Mouse (Mus musculus) embryonic facial prominence, embryonic 10.5 days (tissue): ENCODE data around the gene Sfn. TPM values are rescaled to one million over a fixed set of nuclear protein-coding genes. Genes with fewer than 3 reads are reported as not detected.

Experiments used
- DNase-seq: peaks from one replicate; pipeline ENCODE4 v3.0.0-alpha.2; 2017; ENCODE audit warnings: low spot score
- H3K27ac ChIP-seq: fragments of 300-500 bp; sonication (generic); replicated peaks from 2 replicates; pipeline ENCODE4 v1.5.1; 2016; ENCODE audit warnings: mild to moderate bottlenecking
- H3K27me3 ChIP-seq: fragments of 300-500 bp; sonication (generic); replicated peaks from 2 replicates; pipeline ENCODE4 v1.6.1; 2016; ENCODE audit warnings: low read depth, mild to moderate bottlenecking; ENCODE audit not compliant: poor library complexity, severe bottlenecking
- H3K36me3 ChIP-seq: fragments of 300-500 bp; sonication (generic); replicated peaks from 2 replicates; pipeline ENCODE4 v1.6.1; 2016; ENCODE audit warnings: mild to moderate bottlenecking, moderate library complexity
- H3K4me1 ChIP-seq: fragments of 300-500 bp; sonication (generic); 2 replicates; pipeline ENCODE4 v1.6.1; 2016
- H3K4me3 ChIP-seq: fragments of 300-500 bp; sonication (generic); 2 replicates; pipeline ENCODE4 v1.5.1; 2016; ENCODE audit warnings: mild to moderate bottlenecking, moderate library complexity
- H3K9me3 ChIP-seq: fragments of 300-500 bp; sonication (generic); 2 replicates; pipeline ENCODE4 v1.6.1; 2016; ENCODE audit warnings: mild to moderate bottlenecking
- WGBS: fragments of 180-500 bp; shearing (Covaris S2); methylation state at CpG from one replicate; pipeline ENCODE4 v1.1.7; 2016; 5-methylcytosine and 5-hydroxymethylcytosine counted together
- microRNA-seq: library from miRNA; unstranded; fragments of <30 nt; microRNA quantifications from one replicate; pipeline ENCODE4, GENCODE M21; 2017
- polyA plus RNA-seq: library from polyadenylated mRNA; unstranded; fragments of >200 nt; fragmentation: Nextera tagmentation; extraction: Ambion mirVana; gene quantifications from 2 replicates; pipeline ENCODE4 v1.2.1, GENCODE M21; 2016

Gene Sfn
- polyA plus RNA-seq, 1 experiment from 2014 or later: 35.7 TPM

- WGBS: 26% methylated on average over 8 of the region's 8 CpGs
- Histone ChIP-seq H3K4me3 (no peak overlapping the region), H3K27me3 (no peaks in the 10 kb centered on the region), H3K27ac (no peak overlapping the region), H3K4me1 (0 out of 2 replicates have a peak, but pooled peaks cover 4% of the 10 kb centered on the region), H3K9me3 (peaks cover 5% of the 10 kb centered on the region; the same call in 1 of the 2 replicates), H3K36me3 (no peaks in the 10 kb centered on the region)
- no peak for DNase-seq
Measured at GRCm38 (mm10) chr4:133567251-133567650, 34.7 kb downstream of the Sfn start.

GRCm38 (mm10) chr4:133563123-133563571, 38.8 kb downstream of the Sfn start:
- Histone ChIP-seq H3K27ac (no peak overlapping the region), H3K4me3 (no peak overlapping the region), H3K36me3 (no peaks in the 10 kb centered on the region), H3K9me3 (peaks cover 5% of the 10 kb centered on the region; the same call in 1 of the 2 replicates), H3K27me3 (no peaks in the 10 kb centered on the region), H3K4me1 (no peaks in the 10 kb centered on the region)
- DNase-seq: no peak
- WGBS: 82% methylated on average over 11 of the region's 11 CpGs

GRCm38 (mm10) chr4:133561622-133562021, 40.3 kb downstream of the Sfn start:
- H3K4me1 ChIP-seq: peaks cover 9% of the 10 kb centered on the region
- no peaks in the 10 kb centered on the region for H3K36me3 ChIP-seq
- no peak overlapping the region for H3K4me3 ChIP-seq
- DNase-seq: no peak
- H3K27me3 ChIP-seq: no peaks in the 10 kb centered on the region
- peaks cover 5% of the 10 kb centered on the region; the same call in 1 of the 2 replicates for H3K9me3 ChIP-seq
- 78% methylated on average over 4 of the region's 4 CpGs for WGBS
- no peak overlapping the region for H3K27ac ChIP-seq

- Histone ChIP-seq H3K9me3 (peaks cover 5% of the 10 kb centered on the region; the same call in 1 of the 2 replicates), H3K4me1 (peaks cover 9% of the 10 kb centered on the region), H3K36me3 (no peaks in the 10 kb centered on the region), H3K4me3 (no peak overlapping the region), H3K27me3 (peaks cover 6% of the 10 kb centered on the region; the same call in 1 of the 2 replicates), H3K27ac (no peak overlapping the region)
- 82% methylated on average over 4 of the region's 4 CpGs for WGBS
- DNase-seq: no peak
Measured at GRCm38 (mm10) chr4:133559846-133560245, 42.1 kb downstream of the Sfn start.

GRCm38 (mm10) chr4:133557041-133557717, 44.8 kb downstream of the Sfn start:
- Histone ChIP-seq H3K4me3 (no peak overlapping the region), H3K4me1 (peaks cover 15% of the 10 kb centered on the region), H3K36me3 (no peaks in the 10 kb centered on the region), H3K27ac (no peak overlapping the region), H3K9me3 (no peaks in the 10 kb centered on the region), H3K27me3 (peaks cover 16% of the 10 kb centered on the region)
- 27% methylated on average over 10 of the region's 10 CpGs for WGBS
- DNase-seq: no peak

GRCm38 (mm10) chr4:133553448-133554330, 48.3 kb downstream of the Sfn start:
- 78% methylated on average over 19 of the region's 19 CpGs for WGBS
- no peaks in the 10 kb centered on the region for H3K36me3 ChIP-seq
- peaks cover 15% of the 10 kb centered on the region for H3K4me1 ChIP-seq
- DNase-seq: no peak
- H3K27me3 ChIP-seq: peaks cover 27% of the 10 kb centered on the region
- no peak overlapping the region for H3K27ac ChIP-seq
- no peak overlapping the region for H3K4me3 ChIP-seq
- no peaks in the 10 kb centered on the region for H3K9me3 ChIP-seq

GRCm38 (mm10) chr4:133552768-133553447, 49.1 kb downstream of the Sfn start, which contains the start of gene Nr0b2:
Gene Nr0b2 (plus strand): TSS chr4:133553376.
- no peak for DNase-seq
- Histone ChIP-seq H3K27ac (no peak within 1 kb of the TSS), H3K4me1 (peaks cover 15% of the 10 kb centered on the region), H3K36me3 (no peaks in the 10 kb centered on the region), H3K4me3 (no peak within 1 kb of the TSS), H3K9me3 (no peaks in the 10 kb centered on the region), H3K27me3 (peaks cover 27% of the 10 kb centered on the region)
- WGBS: 74% methylated on average over 10 of the region's 10 CpGs

- H3K27me3 ChIP-seq: peaks cover 27% of the 10 kb centered on the region
- no peak overlapping the region for H3K27ac ChIP-seq
- H3K9me3 ChIP-seq: no peaks in the 10 kb centered on the region
- DNase-seq: no peak
- H3K4me1 ChIP-seq: peaks cover 7% of the 10 kb centered on the region
- no peak overlapping the region for H3K4me3 ChIP-seq
- H3K36me3 ChIP-seq: no peaks in the 10 kb centered on the region
- WGBS: 86% methylated on average over 1 of the region's 1 CpGs
Measured at GRCm38 (mm10) chr4:133552029-133552428, 49.9 kb downstream of the Sfn start.

Small RNAs within 50 kb of the gene (microRNA-seq; reads per million reads assigned to microRNA genes)
- not detected for gene Gm23158

Other genes with a start within 250 kb of the Sfn start
- 17.2 and 17.7 TPM in 2 replicates for gene Wdtc1, start 248.7 kb downstream of the Sfn start, polyA plus RNA-seq
- gene Slc9a1, start 232.5 kb downstream of the Sfn start, polyA plus RNA-seq: 8.6 and 9.0 TPM in 2 replicates
- gene Tent5b, start 122.0 kb downstream of the Sfn start, polyA plus RNA-seq: 1.0 and 1.2 TPM in 2 replicates
- gene Trnp1, start 103.6 kb downstream of the Sfn start, polyA plus RNA-seq: 0.57 and 1.1 TPM in 2 replicates
- 11.0 and 13.6 TPM in 2 replicates for gene Kdf1, start 83.2 kb downstream of the Sfn start, polyA plus RNA-seq
- gene Nudc, start 56.2 kb downstream of the Sfn start, polyA plus RNA-seq: 489 and 518 TPM in 2 replicates
- gene Nr0b2, start 48.8 kb downstream of the Sfn start, polyA plus RNA-seq: 0.17 TPM in 1 of 2 replicates, not detected in the other
- gene Gpatch3, start 27.4 kb downstream of the Sfn start, polyA plus RNA-seq: 10.7 and 12.2 TPM in 2 replicates
- 29.4 and 30.9 TPM in 2 replicates for gene Gpn2, start 17.8 kb downstream of the Sfn start, polyA plus RNA-seq
- 2.3 and 3.0 TPM in 2 replicates for gene Zdhhc18, start 48.0 kb upstream of the Sfn start, polyA plus RNA-seq
- 14.8 TPM in 2 replicates for gene Pigv, start 70.5 kb upstream of the Sfn start, polyA plus RNA-seq
- gene Arid1a, start 154.6 kb upstream of the Sfn start, polyA plus RNA-seq: 38.9 and 40.0 TPM in 2 replicates